Mouse (Mus musculus): ENCODE data around the gene Coro1c.

Coro1c gene

DNA sequence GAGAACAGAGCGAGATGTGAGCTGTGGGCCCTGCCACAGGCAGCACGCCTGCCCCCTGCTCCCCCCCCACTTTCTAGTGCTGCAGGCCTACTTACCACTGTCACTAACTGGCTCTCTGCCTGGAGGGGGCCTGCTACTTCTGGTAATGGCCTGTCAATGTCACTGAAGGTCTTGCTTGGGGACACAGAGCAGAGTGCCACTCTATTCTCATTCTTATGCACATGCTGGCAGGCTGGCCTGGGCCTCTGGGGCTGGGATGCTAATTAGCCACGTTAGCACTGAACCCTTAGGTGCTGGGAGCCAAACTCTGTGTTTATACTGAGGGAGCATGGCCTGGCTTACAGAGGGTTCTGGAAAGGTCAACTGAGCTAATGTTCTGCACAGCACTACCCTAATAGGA lies 52.9 kb downstream of the Coro1c start:
- DNase-seq (ENCODE audit: low spot score), result no peak

DNA sequence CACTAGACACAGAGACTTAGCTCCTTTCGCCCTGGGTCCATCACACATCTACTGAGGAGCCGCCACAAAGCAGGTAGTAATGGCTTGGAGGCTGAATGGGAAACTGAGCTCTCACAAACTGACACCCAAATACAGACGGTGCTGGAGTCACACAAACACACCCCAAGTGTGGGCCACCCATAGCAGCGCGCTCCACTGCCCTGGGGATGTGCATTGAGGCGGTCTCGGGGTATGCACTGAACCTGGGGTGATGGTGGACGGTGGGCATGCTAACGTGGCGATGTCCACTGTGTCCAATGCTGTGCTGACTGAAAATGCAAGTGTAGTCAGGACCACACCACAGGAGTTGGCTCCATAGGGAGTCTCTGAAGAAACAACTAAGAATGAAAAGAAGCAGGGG lies 53.4 kb downstream of the Coro1c start:
- DNase-seq (ENCODE audit: low spot score), result no peak

GRCm38 (mm10) chr5:113854494-113854893 lies 54.1 kb downstream of the Coro1c start:
- DNase-seq (ENCODE audit: low spot score), result peak; percentile 83

- DNase-seq (ENCODE audit: low spot score), result no peak
These were observed 55.0 kb downstream of the Coro1c start for GRCm38 (mm10) chr5:113853541-113853940.

- no peak for DNase-seq (ENCODE audit: low spot score)
These were observed 56.1 kb downstream of the Coro1c start for GRCm38 (mm10) chr5:113852463-113852862.

GRCm38 (mm10) chr5:113850680-113851230 lies 57.8 kb downstream of the Coro1c start:
- no peak for DNase-seq (ENCODE audit: low spot score)

DNA sequence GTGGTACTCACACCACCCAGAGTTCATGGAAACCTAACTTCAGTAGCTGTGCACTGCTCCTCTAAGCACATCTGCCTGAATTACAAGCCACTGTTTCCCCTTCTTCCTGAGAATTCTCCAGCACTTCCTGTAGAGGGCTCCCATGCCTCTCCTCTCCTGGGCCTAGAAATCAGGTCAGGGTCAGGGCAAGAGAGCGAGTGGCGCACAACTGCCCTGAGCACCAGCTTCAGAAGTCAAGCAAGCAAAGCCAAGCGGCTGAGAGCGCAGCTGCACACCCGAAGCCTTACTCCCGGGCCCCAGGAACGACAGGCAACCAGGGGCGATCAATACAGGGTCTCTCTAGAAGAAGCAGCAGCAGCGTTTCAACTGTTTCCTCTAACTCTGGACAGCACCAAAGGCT lies 60.9 kb downstream of the Coro1c start:
- no peak for DNase-seq (ENCODE audit: low spot score)

GRCm38 (mm10) chr5:113846656-113847055 lies 61.9 kb downstream of the Coro1c start:
- DNase-seq (ENCODE audit: low spot score), result no peak

DNA sequence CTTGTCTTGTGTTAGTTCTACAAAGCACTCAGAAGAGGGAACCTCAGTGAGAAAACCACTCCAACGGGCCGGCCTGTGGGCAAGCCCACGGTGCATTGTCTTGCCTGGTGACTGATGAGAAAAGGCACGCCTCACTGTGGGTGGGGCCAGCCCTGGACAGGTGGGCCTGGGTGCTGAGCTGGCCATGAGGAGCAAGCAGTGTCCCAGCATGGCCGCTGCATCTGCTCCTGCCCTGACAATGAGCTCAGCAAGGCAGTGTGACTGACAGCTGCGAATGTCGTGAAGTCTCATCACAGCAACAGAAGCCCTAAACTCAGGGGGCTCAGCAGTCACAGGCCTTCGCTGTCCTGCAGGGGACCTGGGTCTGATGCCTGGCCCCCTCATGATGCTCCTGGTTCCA lies 62.9 kb downstream of the Coro1c start:
- DNase-seq (ENCODE audit: low spot score), result no peak

DNA sequence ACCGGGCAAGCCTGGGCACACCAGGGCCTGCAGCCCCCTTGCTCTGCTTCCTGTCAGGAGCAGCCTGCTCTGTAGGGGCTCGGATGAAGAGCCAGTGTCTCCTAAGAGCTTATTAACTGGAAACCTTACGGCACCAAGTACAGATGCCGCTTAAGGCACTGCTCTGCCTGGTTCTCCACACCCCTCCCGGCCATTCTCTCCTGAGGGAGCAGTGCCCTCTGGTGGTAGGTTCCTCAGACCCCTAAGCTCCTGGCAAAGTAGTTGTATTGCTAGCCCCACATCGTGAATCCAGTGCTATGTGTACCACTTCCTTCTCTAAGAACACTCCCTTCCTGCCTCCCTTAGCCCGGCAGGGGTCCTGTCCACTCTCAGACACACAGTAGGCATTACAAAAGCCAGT lies 63.8 kb downstream of the Coro1c start:
- DNase-seq (ENCODE audit: low spot score), result peak; percentile 81

GRCm38 (mm10) chr5:113844106-113844505 lies 64.5 kb downstream of the Coro1c start:
- no peak for DNase-seq (ENCODE audit: low spot score)

- DNase-seq (ENCODE audit: low spot score), result no peak
These were observed 65.7 kb downstream of the Coro1c start for GRCm38 (mm10) chr5:113842906-113843305.

DNA sequence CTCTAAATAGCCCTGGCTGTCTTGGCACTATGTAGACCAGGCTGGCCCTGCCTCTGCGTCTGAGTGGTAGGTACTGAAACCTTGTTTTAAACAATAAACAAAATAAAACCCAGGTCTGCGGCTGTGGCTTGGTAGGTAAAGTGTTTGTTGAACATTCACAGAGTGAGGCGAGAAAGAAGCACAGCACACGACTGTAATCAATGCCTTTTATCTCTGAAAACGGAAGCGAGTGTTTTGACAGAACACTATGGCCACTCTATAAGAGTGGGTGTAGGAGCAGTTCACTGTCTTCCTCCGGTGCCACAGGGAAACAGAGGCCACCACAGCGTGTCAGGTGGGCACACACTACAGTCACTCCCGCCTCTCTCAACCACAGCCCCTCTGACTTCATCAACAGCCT lies 66.3 kb downstream of the Coro1c start:
- DNase-seq (ENCODE audit: low spot score), result no peak

GRCm38 (mm10) chr5:113841243-113842225 lies 67.0 kb downstream of the Coro1c start:
- DNase-seq (ENCODE audit: low spot score), result peak; percentile 59

GRCm38 (mm10) chr5:113840443-113840842 lies 68.1 kb downstream of the Coro1c start:
- no peak for DNase-seq (ENCODE audit: low spot score)

GRCm38 (mm10) chr5:113836961-113837360 lies 71.6 kb downstream of the Coro1c start:
- DNase-seq (ENCODE audit: low spot score), result no peak

DNA sequence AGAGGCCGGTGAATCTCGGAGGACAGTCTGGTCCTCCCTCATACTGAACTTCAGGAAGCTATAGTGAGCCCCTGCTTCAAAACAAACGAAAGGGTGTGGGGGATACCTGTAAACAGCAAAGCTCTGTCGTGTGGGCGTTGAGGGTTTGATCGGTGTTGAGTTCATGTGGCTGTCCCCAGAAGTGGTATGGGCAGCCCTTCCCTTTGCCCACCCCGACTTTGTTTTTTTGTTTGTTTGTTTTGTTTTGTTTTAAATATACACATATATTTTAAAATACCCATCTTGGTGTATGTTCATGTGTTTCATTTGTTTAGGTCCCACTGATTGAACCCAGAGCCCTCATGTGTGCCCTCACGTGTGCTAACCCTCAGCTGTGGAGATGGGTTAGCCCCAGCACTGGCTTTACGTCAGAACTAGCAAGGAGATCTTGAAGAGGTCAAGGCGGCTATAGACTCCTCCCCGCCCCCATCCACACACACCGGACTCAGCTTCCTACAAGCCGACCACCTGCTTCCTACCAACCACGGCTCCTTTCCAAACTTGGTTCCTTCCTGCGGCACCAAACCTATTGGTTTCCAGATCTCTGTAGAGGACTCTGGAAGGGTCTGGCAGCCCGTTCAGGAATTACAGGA lies 75.1 kb downstream of the Coro1c start:
- no peak for DNase-seq (ENCODE audit: low spot score)

GRCm38 (mm10) chr5:113832490-113832901 lies 76.1 kb downstream of the Coro1c start, which contains the start of gene Selplg:
Gene Selplg, minus strand, starts transcription at chr5:113832644.
- no peak for DNase-seq (ENCODE audit: low spot score)

GRCm38 (mm10) chr5:113831741-113832140 lies 76.8 kb downstream of the Coro1c start:
- DNase-seq (ENCODE audit: low spot score), result no peak

GRCm38 (mm10) chr5:113830796-113831195 lies 77.8 kb downstream of the Coro1c start:
- no peak for DNase-seq (ENCODE audit: low spot score)

DNA sequence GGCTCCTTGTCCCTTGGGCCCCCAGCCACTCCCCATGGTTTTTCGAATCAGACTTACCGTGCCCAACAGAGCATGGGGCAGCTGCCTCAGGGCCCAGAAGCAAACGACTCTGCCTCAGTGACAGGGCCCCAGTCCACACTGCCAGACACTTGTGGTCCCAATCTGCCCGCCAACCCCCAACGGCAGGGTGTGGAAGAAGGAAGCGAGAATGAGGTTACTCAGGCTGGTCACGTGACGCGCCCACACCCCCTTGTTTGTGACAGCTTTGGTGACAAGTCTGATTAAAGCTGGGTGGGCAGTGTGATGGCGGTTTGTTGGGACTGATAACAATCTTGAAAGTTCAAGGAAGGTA lies 78.3 kb downstream of the Coro1c start:
- DNase-seq (ENCODE audit: low spot score), result peak; percentile 78

GRCm38 (mm10) chr5:113829566-113830291 lies 78.8 kb downstream of the Coro1c start:
- no peak for DNase-seq (ENCODE audit: low spot score)
